Mouse (Mus musculus) yolk sac, embryonic 10.5 days (tissue): Measurements from ENCODE around the gene Tmco4.
"Not testable (repeated sequence)": the region's sequence is repeated elsewhere in the genome, so short reads cannot be mapped to it uniquely, and the experiment has no call there.

ENCODE experiments used
- DNase-seq: peaks from one replicate; pipeline ENCODE4 v3.0.0-alpha.2; 2017; ENCODE audit warnings: low spot score

Gene Tmco4

GRCm38 (mm10) chr4:138973719-138974115 is 1.0 kb downstream of the Tmco4 start:
- no peak for DNase-seq

- DNase-seq, result not testable (repeated sequence)
Measured at GRCm38 (mm10) chr4:138974540-138974939, 1.9 kb downstream of the Tmco4 start.

GRCm38 (mm10) chr4:138975194-138975593 is 2.5 kb downstream of the Tmco4 start:
- no peak for DNase-seq

GRCm38 (mm10) chr4:138976046-138976445 is 3.4 kb downstream of the Tmco4 start:
- DNase-seq, result peak; percentile 61

- no peak for DNase-seq
Measured at GRCm38 (mm10) chr4:138980021-138980420, 7.3 kb downstream of the Tmco4 start.

- DNase-seq, result no peak
Measured at GRCm38 (mm10) chr4:138980771-138981420, 8.2 kb downstream of the Tmco4 start.

- no peak for DNase-seq
Measured at GRCm38 (mm10) chr4:138983422-138983821, 10.7 kb downstream of the Tmco4 start.

- DNase-seq, result no peak
Measured at GRCm38 (mm10) chr4:138984744-138985143, 12.1 kb downstream of the Tmco4 start.

GRCm38 (mm10) chr4:138986280-138986679 is 13.6 kb downstream of the Tmco4 start:
- DNase-seq, result peak; percentile 61

GRCm38 (mm10) chr4:138994389-138994788 is 21.7 kb downstream of the Tmco4 start:
- no peak for DNase-seq

- DNase-seq, result no peak
Measured at GRCm38 (mm10) chr4:138996410-138996809, 23.7 kb downstream of the Tmco4 start.

GRCm38 (mm10) chr4:138997121-138997520 is 24.4 kb downstream of the Tmco4 start:
- DNase-seq, result no peak

- no peak for DNase-seq
Measured at GRCm38 (mm10) chr4:138998611-138999010, 25.9 kb downstream of the Tmco4 start.

GRCm38 (mm10) chr4:139001026-139001425 is 28.3 kb downstream of the Tmco4 start:
- DNase-seq, result no peak

- DNase-seq, result no peak
Measured at GRCm38 (mm10) chr4:139001433-139001832, 28.7 kb downstream of the Tmco4 start.

- no peak for DNase-seq
Measured at GRCm38 (mm10) chr4:139004067-139004466, 31.4 kb downstream of the Tmco4 start.

GRCm38 (mm10) chr4:139005214-139005613 is 32.5 kb downstream of the Tmco4 start:
- DNase-seq, result no peak

GRCm38 (mm10) chr4:139007353-139007752 is 34.7 kb downstream of the Tmco4 start:
- DNase-seq, result no peak

- no peak for DNase-seq
Measured at GRCm38 (mm10) chr4:139007981-139008536, 35.4 kb downstream of the Tmco4 start.

GRCm38 (mm10) chr4:139011201-139011702 is 38.6 kb downstream of the Tmco4 start:
- no peak for DNase-seq

GRCm38 (mm10) chr4:139013281-139013680 is 40.6 kb downstream of the Tmco4 start:
- no peak for DNase-seq

GRCm38 (mm10) chr4:139014793-139015192 is 42.1 kb downstream of the Tmco4 start:
- DNase-seq, result no peak

- DNase-seq, result peak; percentile 71
Measured at GRCm38 (mm10) chr4:139018388-139018787, 45.7 kb downstream of the Tmco4 start.

- no peak for DNase-seq
Measured at GRCm38 (mm10) chr4:139018976-139019375, 46.3 kb downstream of the Tmco4 start.
